Mouse (Mus musculus): Measurements from ENCODE around the gene Adam6a.
"Not testable (repeated sequence)": the region's sequence is repeated elsewhere in the genome, so short reads cannot be mapped to it uniquely, and the experiment has no call there.

Gene Adam6a

GRCm38 (mm10) chr12:113543608-113544007 is at the start of gene Adam6a:
Gene Adam6a (plus strand): TSS chr12:113543908.
- not testable (repeated sequence) for DNase-seq (ENCODE audit: low spot score)

GRCm38 (mm10) chr12:113525901-113526300 is 17.8 kb upstream of the Adam6a start:
- DNase-seq (ENCODE audit: low spot score), result no peak

GRCm38 (mm10) chr12:113578241-113578640 is 34.5 kb downstream of the Adam6a start:
- no peak for DNase-seq (ENCODE audit: low spot score)

GRCm38 (mm10) chr12:113588001-113588400 is 44.3 kb downstream of the Adam6a start:
- DNase-seq (ENCODE audit: low spot score), result no peak

All from urinary bladder, postnatal 10 days (tissue).